Mouse (Mus musculus): ENCODE measurements around the gene S1pr4.

DNA sequence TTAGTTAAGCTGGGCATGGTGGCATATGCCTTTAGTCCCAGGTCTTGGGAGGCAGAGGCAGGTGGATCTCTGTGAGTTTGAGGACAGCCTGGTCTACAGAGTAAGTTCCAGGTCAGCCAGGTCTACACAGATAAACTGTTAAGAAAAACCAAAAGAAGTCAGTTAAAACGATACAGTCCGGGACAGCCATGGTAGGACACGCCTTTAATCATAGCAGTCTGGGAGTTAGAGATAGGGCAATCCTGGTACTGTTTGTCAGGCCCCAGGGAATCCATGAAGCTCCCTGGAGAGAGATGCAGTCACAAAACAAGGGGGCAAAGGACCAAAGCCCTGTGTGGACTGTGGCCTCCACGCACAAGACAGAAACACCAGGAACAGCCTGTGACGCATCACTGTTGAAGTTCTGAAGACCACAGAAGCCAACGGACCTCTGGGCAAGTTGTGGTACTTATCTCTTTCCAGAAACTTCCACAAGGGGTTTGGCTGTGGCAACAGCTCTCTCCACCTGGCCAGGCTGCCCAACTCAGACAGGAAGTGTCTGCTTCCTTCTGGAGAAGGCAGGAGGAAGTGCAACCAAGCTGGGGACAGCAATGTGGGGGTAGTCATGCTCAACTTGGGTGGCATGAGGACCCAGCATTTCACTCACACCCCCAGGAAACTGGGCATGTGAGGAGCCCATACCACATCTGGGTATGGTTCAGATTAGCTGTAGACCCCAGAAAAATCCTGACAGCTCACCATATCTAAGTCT lies 19.5 kb upstream of the S1pr4 start:
- TF ChIP-seq CTCF (IDR thresholded peaks at IDR 0.05; ENCODE audit: low read depth) (no peak), EP300 (IDR thresholded peaks at IDR 0.05; ENCODE audit: low read depth) (peak; percentile 84)

Measured in liver, postnatal 0 days (tissue).